31 mouse cellular contexts compared by ENCODE assay signal in the genomic region with DNA sequence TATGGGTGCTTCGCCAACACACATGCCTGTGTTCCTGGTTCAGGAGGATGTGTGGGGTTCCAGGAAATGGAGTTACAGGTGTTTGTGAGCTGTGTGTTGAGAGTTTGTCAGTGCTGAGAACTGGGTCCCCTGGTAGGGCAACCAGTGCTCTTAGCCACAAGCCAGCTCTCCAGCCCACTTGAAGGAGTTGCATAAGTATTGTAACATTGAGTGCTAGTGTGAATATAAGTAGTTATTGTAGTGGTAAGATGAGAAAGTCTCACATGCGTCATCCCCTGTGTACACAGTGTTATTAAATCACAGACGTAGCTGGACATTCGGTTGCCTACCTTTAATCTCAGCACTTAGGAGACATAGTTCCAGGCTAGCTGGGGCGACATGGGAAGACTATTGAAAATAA. TPM values are rescaled to one million over a fixed set of nuclear protein-coding genes. Genes with fewer than 3 reads are reported as not detected.
DNase-seq lines count a peak whose midpoint lies in the region; ATAC-seq and TF ChIP-seq lines count a peak whose summit lies in the region.
"Had no signal": no experiment of that assay in that cellular context is flagged by ENCODE, and none has a peak within 500 bp of the region (broad histone marks: within the 10 kb centered on the region; RNA-seq: fewer than 3 reads in every experiment).

No protein-coding gene starts in this region.

- no peaks in the 10 kb centered on the region for H3K27me3 ChIP-seq in lung, postnatal 0 days (replicated peaks; ENCODE audit: insufficient read depth, low read length)
- H3K27me3 ChIP-seq in kidney, embryonic 15.5 days = no peaks in the 10 kb centered on the region
- H3K27me3 ChIP-seq: CH12.LX; embryonic facial prominence, embryonic 13.5 days; forebrain, embryonic 12.5 days; forebrain, embryonic 15.5 days; heart, embryonic 12.5 days; heart, embryonic 15.5 days; hindbrain, embryonic 13.5 days had no signal

- H3K27ac ChIP-seq in lung, postnatal 0 days (ENCODE audit: low read length) = no peak overlapping the region
- no peak overlapping the region for H3K27ac ChIP-seq in kidney, embryonic 15.5 days
- H3K27ac ChIP-seq: embryonic facial prominence, embryonic 10.5 days; embryonic facial prominence, embryonic 13.5 days; forebrain, embryonic 12.5 days; forebrain, embryonic 15.5 days; heart, embryonic 15.5 days; hindbrain, embryonic 10.5 days; hindbrain, embryonic 13.5 days had no signal

- 68% methylated on average over 5 of the region's 5 CpGs for WGBS in lung, adult 2 months
- 53% methylated on average over 5 of the region's 5 CpGs for whole genome bisulfite sequencing in lung, postnatal 0 days
- WGBS in kidney, embryonic 15.5 days = 90% methylated on average over 5 of the region's 5 CpGs

- no peak for TF ChIP-seq CTCF in lung, adult 2 months (IDR thresholded peaks at IDR 0.05; ENCODE audit: insufficient read depth, low read length)
- no peak for TF ChIP-seq CTCF in lung, postnatal 0 days (IDR thresholded peaks at IDR 0.05)

- peak; percentile 93 for TF ChIP-seq EP300 in lung, postnatal 0 days (IDR thresholded peaks at IDR 0.05)

- H3K9me3 ChIP-seq in lung, postnatal 0 days (ENCODE audit: low read length) = no peaks in the 10 kb centered on the region
- H3K9me3 ChIP-seq in kidney, embryonic 15.5 days (replicated peaks) = no peaks in the 10 kb centered on the region
- H3K9me3 ChIP-seq: embryonic facial prominence, embryonic 10.5 days; embryonic facial prominence, embryonic 13.5 days; forebrain, embryonic 12.5 days; forebrain, embryonic 15.5 days; G1E; heart, embryonic 15.5 days; hindbrain, embryonic 10.5 days; hindbrain, embryonic 13.5 days had no signal

- H3K9ac ChIP-seq in lung, postnatal 0 days (replicated peaks; ENCODE audit: low read depth) = no peak overlapping the region
- H3K9ac ChIP-seq in kidney, embryonic 15.5 days = no peak overlapping the region
- H3K9ac ChIP-seq: embryonic facial prominence, embryonic 13.5 days; forebrain, embryonic 12.5 days; forebrain, embryonic 15.5 days; heart, embryonic 12.5 days; heart, embryonic 15.5 days; hindbrain, embryonic 13.5 days had no signal

- no peak for TF ChIP-seq POLR2A in lung, adult 2 months (IDR thresholded peaks at IDR 0.05; ENCODE audit: borderline replicate concordance, extremely low read depth, low read depth, low read length)

- no peak overlapping the region for H3K4me2 ChIP-seq in lung, postnatal 0 days (replicated peaks; ENCODE audit: low read depth, low read length)
- H3K4me2 ChIP-seq in kidney, embryonic 15.5 days = no peak overlapping the region
- H3K4me2 ChIP-seq: embryonic facial prominence, embryonic 13.5 days; forebrain, embryonic 12.5 days; forebrain, embryonic 15.5 days; heart, embryonic 12.5 days; heart, embryonic 15.5 days; hindbrain, embryonic 13.5 days had no signal

- H3K36me3 ChIP-seq in lung, postnatal 0 days (ENCODE audit: insufficient read depth, low read length) = no peaks in the 10 kb centered on the region
- no peaks in the 10 kb centered on the region for H3K36me3 ChIP-seq in kidney, embryonic 15.5 days
- H3K36me3 ChIP-seq: embryonic facial prominence, embryonic 10.5 days; embryonic facial prominence, embryonic 13.5 days; forebrain, embryonic 12.5 days; forebrain, embryonic 15.5 days; G1E; heart, embryonic 12.5 days; heart, embryonic 15.5 days; hindbrain, embryonic 10.5 days; hindbrain, embryonic 13.5 days had no signal

- ATAC-seq in lung, postnatal 0 days = peak; percentile 93
- no peak for ATAC-seq in kidney, embryonic 15.5 days (replicated peaks; ENCODE audit: low FRiP score)
- ATAC-seq: forebrain, embryonic 15.5 days; hindbrain, embryonic 16.5 days had no signal

- no peak overlapping the region for H3K4me3 ChIP-seq in lung, adult 2 months (replicated peaks; ENCODE audit: extremely low read depth, low read depth, low read length)
- no peak overlapping the region for H3K4me3 ChIP-seq in lung, postnatal 0 days (ENCODE audit: low read depth, low read length)
- no peak overlapping the region for H3K4me3 ChIP-seq in kidney, embryonic 15.5 days (replicated peaks)
- H3K4me3 ChIP-seq: embryonic facial prominence, embryonic 10.5 days; embryonic facial prominence, embryonic 13.5 days; erythroblast, embryonic 14.5 days; forebrain, embryonic 12.5 days; forebrain, embryonic 15.5 days; heart, embryonic 12.5 days; heart, embryonic 15.5 days; hindbrain, embryonic 10.5 days; hindbrain, embryonic 13.5 days had no signal

- DNase-seq in lung, adult 2 months = peak; percentile 30
- DNase-seq in lung, postnatal 0 days (ENCODE audit: low spot score) = peak; percentile 82
- DNase-seq in lung, postnatal 25 days (ENCODE audit: low spot score) = peak; percentile 83
- no peak for DNase-seq in spleen, adult 12 weeks (ENCODE audit: low spot score)
- no peak for DNase-seq in embryo, embryonic 11 days
- no peak for DNase-seq in urinary bladder, postnatal 25 days (ENCODE audit: low spot score)
- DNase-seq: adrenal gland, adult 2 months; adrenal gland, postnatal 14 days; B cell, adult 2 months; cerebellum, adult 11 months; cerebellum, adult 2 months; cerebellum, adult 9-11 months; cerebellum, postnatal 25 days; gastrocnemius, postnatal 25 days; heart, adult 18-20 months; heart, postnatal 10 days; heart, postnatal 36 days had no signal

- peaks cover 2% of the 10 kb centered on the region; the same call in 1 of the 2 replicates for H3K4me1 ChIP-seq in lung, adult 2 months (ENCODE audit: control insufficient read depth, insufficient read depth, low read length)
- H3K4me1 ChIP-seq in lung, postnatal 0 days (ENCODE audit: insufficient read depth, low read depth, low read length) = no peaks in the 10 kb centered on the region
- H3K4me1 ChIP-seq in kidney, embryonic 15.5 days = no peaks in the 10 kb centered on the region
- H3K4me1 ChIP-seq: embryonic facial prominence, embryonic 10.5 days; embryonic facial prominence, embryonic 13.5 days; forebrain, embryonic 12.5 days; forebrain, embryonic 15.5 days; heart, embryonic 12.5 days; heart, embryonic 15.5 days; hindbrain, embryonic 10.5 days; hindbrain, embryonic 13.5 days had no signal

RNA-seq across cellular contexts. Expression of a gene that starts 6.5 kb away (rescaled TPM):
- polyA plus RNA-seq in lung, adult 2 months (2012; rRNA removed) = 35.0 and 50.8 TPM in 2 replicates
- 67.1 and 77.6 TPM in 2 replicates for polyA plus RNA-seq in lung, postnatal 0 days (2015; fragmentation: Nextera tagmentation; extraction: Ambion mirVana)
- 80.4 and 81.7 TPM in 2 replicates for polyA plus RNA-seq in kidney, embryonic 15.5 days (2015; fragmentation: Nextera tagmentation; extraction: Ambion mirVana)

RNA-seq across cellular contexts. Expression of a gene that starts 21.5 kb away (rescaled TPM):
- polyA plus RNA-seq in lung, adult 2 months (2012; rRNA removed) = 2.5 and 4.9 TPM in 2 replicates
- 59.8 and 70.2 TPM in 2 replicates for polyA plus RNA-seq in lung, postnatal 0 days (2015; fragmentation: Nextera tagmentation; extraction: Ambion mirVana)
- 245 and 252 TPM in 2 replicates for polyA plus RNA-seq in kidney, embryonic 15.5 days (2015; fragmentation: Nextera tagmentation; extraction: Ambion mirVana)

RNA-seq across cellular contexts. Expression of a gene that starts 24.9 kb away (rescaled TPM):
- not detected in 2 replicates for polyA plus RNA-seq in lung, adult 2 months (2012; rRNA removed)
- 1.0 and 1.1 TPM in 2 replicates for polyA plus RNA-seq in lung, postnatal 0 days (2015; fragmentation: Nextera tagmentation; extraction: Ambion mirVana)
- polyA plus RNA-seq in kidney, embryonic 15.5 days (2015; fragmentation: Nextera tagmentation; extraction: Ambion mirVana) = 2.9 and 3.0 TPM in 2 replicates
- polyA plus RNA-seq: adrenal gland, adult 2 months; erythroblast, embryonic 14.5 days; G1E; gonadal fat pad, adult 2 months had no signal

Comparison
In these comparisons a context has a peak if more than half of its experiments do, and no peak if none do; other contexts are left out.
1. RNA of a gene that starts 21.5 kb away (polyA plus RNA-seq): 245 to 252 TPM in kidney, embryonic 15.5 days and 59.8 to 70.2 TPM in lung, postnatal 0 days; 2.5 to 4.9 TPM in lung, adult 2 months; every median in the first group is over 10 times any median in the second.
2. DNase-seq: peak in lung, adult 2 months (single experiment), lung, postnatal 0 days (single experiment) and lung, postnatal 25 days (single experiment); none in spleen, adult 12 weeks (single experiment), embryo, embryonic 11 days (single experiment) and urinary bladder, postnatal 25 days (single experiment).